Mouse (Mus musculus) B cell, adult 67 days (primary cell): ENCODE results near the gene Pdcd4. TPM values are rescaled to one million over a fixed set of nuclear protein-coding genes. Genes with fewer than 3 reads are reported as not detected.

Experiments
- total RNA-seq, 2 experiments: library from RNA; stranded (reverse); gene quantifications; 4 replicates each; pipeline ENCODE4 v1.2.4; 2023

Pdcd4 gene
- total RNA-seq, result 100 to 1,000 TPM; 202 to 228 TPM

GRCm38 (mm10) chr19:53892061-53892460 is at the start of gene Pdcd4:
Gene Pdcd4, plus strand, starts transcription at chr19:53892231.

GRCm38 (mm10) chr19:53943802-53944785 is 52.1 kb downstream of the Pdcd4 start, which contains the start of the genes Shoc2 and Bbip1:
Gene Shoc2, plus strand, starts transcription at chr19:53944306.
Gene Bbip1, minus strand, starts transcription at chr19:53944627.

Other genes with a start within 250 kb of the Pdcd4 start
- not detected for gene Rbm20, start 214.9 kb upstream of the Pdcd4 start, total RNA-seq
- 10 to 100 TPM; 53.0 to 54.4 TPM for gene Shoc2, start 52.1 kb downstream of the Pdcd4 start, total RNA-seq
- 10 to 100 TPM; 50.4 to 52.9 TPM for gene Bbip1, start 52.4 kb downstream of the Pdcd4 start, total RNA-seq
- gene Adra2a, start 151.9 kb downstream of the Pdcd4 start, total RNA-seq, result 1 to 10 TPM in 1 of 2 experiments, under 1 TPM in 1; 0.75 to 1.3 TPM